ENCODE assay signal across 9 mouse cellular contexts in the genomic region with DNA sequence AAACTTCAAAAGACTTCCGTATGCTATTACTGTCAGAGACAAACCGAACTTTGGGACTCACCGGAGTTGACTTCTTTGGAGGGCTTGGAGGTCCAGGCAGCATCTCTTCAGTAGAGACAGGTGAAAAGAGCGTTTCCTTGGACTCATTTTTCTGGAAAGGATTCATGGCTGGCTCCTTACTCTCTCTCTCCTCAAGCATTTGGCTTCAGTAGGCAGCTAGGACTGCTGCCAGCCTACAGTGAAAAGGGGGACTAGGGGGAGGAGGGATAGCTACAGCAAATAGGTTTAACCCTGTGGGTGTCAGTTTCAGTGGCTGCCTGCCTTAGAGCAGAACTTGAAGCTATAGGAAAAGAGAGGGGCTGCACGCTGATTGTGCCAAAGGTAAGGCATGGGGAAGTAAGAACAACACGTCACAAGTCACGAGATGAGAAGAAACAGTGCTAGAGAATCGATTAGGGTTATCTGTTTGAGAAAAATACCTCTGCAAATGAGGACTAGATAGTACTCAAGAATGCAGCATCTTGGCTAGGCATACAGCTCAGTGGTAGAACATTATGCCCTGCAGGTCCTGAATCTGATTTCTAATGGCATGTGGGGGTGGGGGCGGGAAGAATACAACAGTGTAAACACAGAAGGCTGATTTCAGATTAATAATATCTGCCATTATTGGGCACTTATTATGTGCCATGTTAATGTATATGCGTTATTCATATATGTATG. TPM values are rescaled to one million over a fixed set of nuclear protein-coding genes. Genes with fewer than 3 reads are reported as not detected.
DNase-seq lines count a peak whose midpoint lies in the region; ATAC-seq and TF ChIP-seq lines count a peak whose summit lies in the region.
"Had no signal": no experiment of that assay in that cellular context is flagged by ENCODE, and none has a peak within 500 bp of the region (broad histone marks: within the 10 kb centered on the region; RNA-seq: fewer than 3 reads in every experiment).

A gene (minus strand): TSS at position 369 of the 720 bp plus-strand sequence.

- no peak for ATAC-seq in cerebellum, adult (ENCODE audit: insufficient number of reproducible peaks, low FRiP score, low TSS enrichment)
- no peak for ATAC-seq in CD4-positive, CD25-positive, alpha-beta regulatory T cell, adult 4 months
- no peak for ATAC-seq in megakaryocyte progenitor cell, adult 5-6 weeks (replicated peaks; ENCODE audit: poor library complexity)
- ATAC-seq in liver, postnatal 0 days, result no peak

- H3K4me2 ChIP-seq in liver, postnatal 0 days (ENCODE audit: low read depth, low read length), result no peak within 1 kb of the TSS

- no peak for TF ChIP-seq CTCF in liver, postnatal 0 days (IDR thresholded peaks at IDR 0.05; ENCODE audit: low read depth)

- H3K4me3 ChIP-seq in liver, postnatal 0 days (ENCODE audit: low read depth, low read length), result no peak within 1 kb of the TSS
- H3K4me3 ChIP-seq: megakaryocyte, embryonic 14.5 days had no signal

- TF ChIP-seq EP300 in liver, postnatal 0 days (IDR thresholded peaks at IDR 0.05; ENCODE audit: low read depth), result no peak

- no peak within 1 kb of the TSS for H3K27ac ChIP-seq in liver, postnatal 0 days (ENCODE audit: low read depth)

- H3K27me3 ChIP-seq in liver, postnatal 0 days (ENCODE audit: insufficient read depth, low read length), result no peaks in the 10 kb centered on the region

- WGBS in liver, postnatal 0 days (ENCODE audit: insufficient replicate concordance), result 57% methylated on average over 10 of the region's 10 CpGs

- peak; percentile 13 for DNase-seq in cerebellum, adult 9-10 months
- DNase-seq in frontal cortex, postnatal 10 days (ENCODE audit: low spot score in 2 of 2), result peak; percentile 31 to 34
- DNase-seq in kidney, postnatal 14 days, result peak; percentile 51
- DNase-seq in lung, postnatal 14 days, result peak; percentile 19
- DNase-seq in liver, postnatal 0 days, result no peak

- H3K4me1 ChIP-seq in liver, postnatal 0 days (ENCODE audit: insufficient read depth), result no peaks in the 10 kb centered on the region
- H3K4me1 ChIP-seq: megakaryocyte, embryonic 14.5 days had no signal

- H3K36me3 ChIP-seq in liver, postnatal 0 days (replicated peaks; ENCODE audit: insufficient read depth, low read length), result no peaks in the 10 kb centered on the region

- H3K9ac ChIP-seq in liver, postnatal 0 days (replicated peaks), result no peak within 1 kb of the TSS

- H3K9me3 ChIP-seq in liver, postnatal 0 days (ENCODE audit: low read length), result no peaks in the 10 kb centered on the region
- H3K9me3 ChIP-seq: megakaryocyte, embryonic 14.5 days had no signal

RNA-seq across cellular contexts. Expression of the gene that starts here (rescaled TPM):
- 10 to 100 TPM; 17.3 to 27.1 TPM for polyA plus RNA-seq in CD4-positive, CD25-positive, alpha-beta regulatory T cell, adult 4 months (2017; shearing (Covaris generic))
- total RNA-seq in megakaryocyte progenitor cell, adult 5-6 weeks (2015), result 5.3 and 7.5 TPM in 2 replicates
- 8.0 and 10.3 TPM in 2 replicates for total RNA-seq in megakaryocyte progenitor cell, adult 5-6 weeks (2017)
- polyA plus RNA-seq in liver, postnatal 0 days (2015; fragmentation: Nextera tagmentation; extraction: Ambion mirVana), result 0.20 and 1.8 TPM in 2 replicates
